Comparison of ENCODE assay signal across 7 mouse cellular contexts in the genomic region with DNA sequence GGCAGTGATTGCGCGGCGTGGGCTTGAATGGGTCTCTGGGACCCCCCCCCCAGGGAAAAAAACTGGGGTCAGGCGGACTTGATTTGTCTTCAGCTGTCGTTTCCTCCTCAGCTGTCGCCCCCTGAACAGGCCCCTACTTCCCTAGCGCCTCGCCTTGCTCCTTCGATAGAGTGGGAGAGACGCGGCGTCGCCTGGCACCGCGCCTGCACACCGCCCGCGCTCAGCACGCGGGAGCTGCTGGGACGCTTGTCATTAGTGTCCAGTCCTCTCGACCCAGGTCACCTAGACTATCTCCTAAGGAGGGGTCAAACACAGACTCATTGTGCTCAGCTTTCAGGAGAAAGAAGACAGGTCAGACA. TPM values are rescaled to one million over a fixed set of nuclear protein-coding genes. Genes with fewer than 3 reads are reported as not detected.
DNase-seq lines count a peak whose midpoint lies in the region; ATAC-seq and TF ChIP-seq lines count a peak whose summit lies in the region.

No protein-coding gene starts in this region.

- TF ChIP-seq POLR2A in MEL (IDR thresholded peaks at IDR 0.05; ENCODE audit: control insufficient read depth in 1 of 2, insufficient read depth in 1 of 2, low read depth in 1 of 2, low read length in 2 of 2, poor library complexity in 1 of 2), result no peak
- TF ChIP-seq POLR2A in testis, adult 2 months (IDR thresholded peaks at IDR 0.05; ENCODE audit: control insufficient read depth, low read depth, low read length), result no peak

- peak; percentile 50 for ATAC-seq in forebrain, embryonic 12.5 days (ENCODE audit: low FRiP score)
- peak; percentile 26; the same call in 1 of the 2 replicates for ATAC-seq in hindbrain, embryonic 13.5 days (ENCODE audit: low FRiP score)
- peak; percentile 49 for ATAC-seq in midbrain, embryonic 13.5 days

- TF ChIP-seq RAD21 in MEL (IDR thresholded peaks at IDR 0.05; ENCODE audit: low read depth, low read length), result no peak

- TF ChIP-seq CTCF in MEL (IDR thresholded peaks at IDR 0.05 in 2 of 3, conservative IDR thresholded peaks at IDR 0.05 in 1 of 3; ENCODE audit: control insufficient read depth in 1 of 3, insufficient read depth in 1 of 3, low read depth in 2 of 3, low read length in 3 of 3, poor library complexity in 1 of 3, severe bottlenecking in 1 of 3), result no peak
- no peak for TF ChIP-seq CTCF in testis, adult 2 months (IDR thresholded peaks at IDR 0.05; ENCODE audit: control insufficient read depth, insufficient read depth, insufficient replicate concordance, low read depth, low read length)

- peak overlapping the region; percentile 85 for H3K4me2 ChIP-seq in forebrain, embryonic 12.5 days
- H3K4me2 ChIP-seq in hindbrain, embryonic 13.5 days, result peak overlapping the region; percentile 92
- peak overlapping the region; percentile 88 for H3K4me2 ChIP-seq in midbrain, embryonic 13.5 days (replicated peaks)

- H3K27ac ChIP-seq in MEL (ENCODE audit: control insufficient read depth, low read depth, low read length), result no peak overlapping the region
- peak overlapping the region; percentile 99 for H3K27ac ChIP-seq in forebrain, embryonic 12.5 days
- H3K27ac ChIP-seq in hindbrain, embryonic 13.5 days, result peak overlapping the region; percentile 99
- H3K27ac ChIP-seq in midbrain, embryonic 13.5 days, result peak overlapping the region; percentile 99
- no peak overlapping the region; the same call in 1 of the 2 replicates for H3K27ac ChIP-seq in testis, adult 2 months (ENCODE audit: control insufficient read depth, insufficient read depth, low read depth, low read length)

- peak overlapping the region; percentile 74 to 84 for H3K4me3 ChIP-seq in MEL (ENCODE audit: control insufficient read depth in 1 of 2, insufficient read depth in 1 of 2, low read depth in 2 of 2, low read length in 2 of 2)
- H3K4me3 ChIP-seq in forebrain, embryonic 12.5 days (replicated peaks), result peak overlapping the region; percentile 78
- peak overlapping the region; percentile 80 for H3K4me3 ChIP-seq in hindbrain, embryonic 13.5 days
- H3K4me3 ChIP-seq in midbrain, embryonic 13.5 days (replicated peaks), result peak overlapping the region; percentile 78
- H3K4me3 ChIP-seq in testis, adult 2 months (ENCODE audit: control insufficient read depth, low read depth, low read length), result peak overlapping the region; percentile 86

- no peak for TF ChIP-seq EP300 in MEL (IDR thresholded peaks at IDR 0.05; ENCODE audit: low read depth in 1 of 2, low read length in 2 of 2)

- H3K79me2 ChIP-seq in MEL (ENCODE audit: control insufficient read depth, insufficient read depth, low read length, poor library complexity), result no peaks in the 10 kb centered on the region

- no peaks in the 10 kb centered on the region for H3K27me3 ChIP-seq in MEL (ENCODE audit: control insufficient read depth in 1 of 2, insufficient read depth in 2 of 2, low read length in 2 of 2)
- H3K27me3 ChIP-seq in forebrain, embryonic 12.5 days, result no peaks in the 10 kb centered on the region
- H3K27me3 ChIP-seq in hindbrain, embryonic 13.5 days, result no peaks in the 10 kb centered on the region
- no peaks in the 10 kb centered on the region for H3K27me3 ChIP-seq in midbrain, embryonic 13.5 days
- H3K27me3 ChIP-seq in testis, adult 2 months (ENCODE audit: control insufficient read depth, insufficient read depth, low read length), result no peaks in the 10 kb centered on the region

- peak overlapping the region; percentile 67; the same call in 1 of the 2 replicates for H3K9ac ChIP-seq in MEL (ENCODE audit: control insufficient read depth, low read depth, low read length, poor library complexity, severe bottlenecking)
- peak overlapping the region; percentile 94 for H3K9ac ChIP-seq in forebrain, embryonic 12.5 days
- H3K9ac ChIP-seq in hindbrain, embryonic 13.5 days, result peak overlapping the region; percentile 99
- H3K9ac ChIP-seq in midbrain, embryonic 13.5 days (replicated peaks), result peak overlapping the region; percentile 97

- intact Hi-C loops in left cerebral cortex, postnatal 4 days (cut with DNase I), result no loop called here

- H3K36me3 ChIP-seq in MEL (ENCODE audit: control insufficient read depth in 1 of 2, insufficient read depth in 2 of 2, low read length in 2 of 2), result peaks cover 0 to 10% of the 10 kb centered on the region in 2 experiments; a peak in 1 of 4 replicates
- H3K36me3 ChIP-seq in forebrain, embryonic 12.5 days (replicated peaks), result peaks cover 7% of the 10 kb centered on the region
- H3K36me3 ChIP-seq in hindbrain, embryonic 13.5 days, result peaks cover 6% of the 10 kb centered on the region
- H3K36me3 ChIP-seq in midbrain, embryonic 13.5 days, result peaks cover 12% of the 10 kb centered on the region
- H3K36me3 ChIP-seq in testis, adult 2 months (ENCODE audit: control insufficient read depth, insufficient read depth, low read length), result no peaks in the 10 kb centered on the region

- 0% methylated on average over 22 of the region's 22 CpGs for WGBS in forebrain, embryonic 12.5 days
- WGBS in hindbrain, embryonic 13.5 days, result 0% methylated on average over 22 of the region's 22 CpGs
- WGBS in midbrain, embryonic 13.5 days, result 2% methylated on average over 22 of the region's 22 CpGs

- H3K9me3 ChIP-seq in MEL (replicated peaks; ENCODE audit: insufficient read depth, low read length), result no peaks in the 10 kb centered on the region
- H3K9me3 ChIP-seq in forebrain, embryonic 12.5 days, result no peaks in the 10 kb centered on the region
- H3K9me3 ChIP-seq in hindbrain, embryonic 13.5 days, result no peaks in the 10 kb centered on the region
- no peaks in the 10 kb centered on the region for H3K9me3 ChIP-seq in midbrain, embryonic 13.5 days

- H3K4me1 ChIP-seq in MEL (ENCODE audit: control insufficient read depth in 1 of 2, insufficient read depth in 2 of 2, low read length in 2 of 2), result peaks cover 0 to 14% of the 10 kb centered on the region in 2 experiments; a peak in 3 of 4 replicates
- H3K4me1 ChIP-seq in forebrain, embryonic 12.5 days, result peaks cover 68% of the 10 kb centered on the region
- peaks cover 79% of the 10 kb centered on the region for H3K4me1 ChIP-seq in hindbrain, embryonic 13.5 days (replicated peaks)
- peaks cover 78% of the 10 kb centered on the region for H3K4me1 ChIP-seq in midbrain, embryonic 13.5 days (replicated peaks)
- H3K4me1 ChIP-seq in testis, adult 2 months (ENCODE audit: control insufficient read depth, insufficient read depth, low read length), result peaks cover 14% of the 10 kb centered on the region

- DNase-seq in MEL (ENCODE audit: low read depth, low spot score), result peak; percentile 53
- DNase-seq in adrenal gland, postnatal 25 days, result peak; percentile 51
- peak; percentile 72 for DNase-seq in left cerebral cortex, postnatal 4 days

TF ChIP-seq in MEL, 35 proteins besides CTCF, POLR2A, EP300 and RAD21:
- TF ChIP-seq HCFC1 (IDR thresholded peaks at IDR 0.05; ENCODE audit: low read depth, low read length) (no peak), MYB (IDR thresholded peaks at IDR 0.05; ENCODE audit: low read depth, low read length) (no peak), MEF2A (IDR thresholded peaks at IDR 0.05; ENCODE audit: extremely low read depth, insufficient replicate concordance, low read depth, low read length, poor library complexity, severe bottlenecking) (no peak), RCOR1 (IDR thresholded peaks at IDR 0.05; ENCODE audit: low read depth, low read length) (no peak), POLR2AphosphoS5 (IDR thresholded peaks at IDR 0.05; ENCODE audit: borderline replicate concordance, low read depth, low read length) (no peak), BHLHE40 (IDR thresholded peaks at IDR 0.05; ENCODE audit: borderline replicate concordance, low read depth, low read length) (no peak), USF2 (IDR thresholded peaks at IDR 0.05; ENCODE audit: borderline replicate concordance in 1 of 2, insufficient read depth in 1 of 2, low read depth in 1 of 2, low read length in 2 of 2) (no peak), JUND (IDR thresholded peaks at IDR 0.05; ENCODE audit: low read depth, low read length) (no peak), ZNF384 (IDR thresholded peaks at IDR 0.05; ENCODE audit: low read depth, low read length) (no peak), UBTF (IDR thresholded peaks at IDR 0.05; ENCODE audit: borderline replicate concordance, insufficient read depth, low read depth, low read length) (no peak), TAL1 (IDR thresholded peaks at IDR 0.05; ENCODE audit: low read length) (no peak), TBP (IDR thresholded peaks at IDR 0.05; ENCODE audit: low read depth, low read length) (no peak)

RNA-seq across cellular contexts. Expression of a gene that starts 0.9 kb away (rescaled TPM):
- 25.7 and 27.2 TPM in 2 replicates for total RNA-seq in MEL (2012; rRNA removed)
- polyA plus RNA-seq in MEL (2012; ENCODE audit: insufficient read depth in 1 of 2, insufficient read length in 2 of 2, low read depth in 1 of 2, low replicate concordance in 2 of 2, missing spikeins in 1 of 2), result 10 to 100 TPM in 1 of 2 experiments, not detected in 1; 50.1 TPM
- total RNA-seq in adrenal gland, postnatal 25 days (2021), result 38.6 and 46.5 TPM in 2 replicates
- 50.7 and 53.6 TPM in 2 replicates for polyA plus RNA-seq in forebrain, embryonic 12.5 days (2016; fragmentation: Nextera tagmentation; extraction: Ambion mirVana)
- polyA plus RNA-seq in hindbrain, embryonic 13.5 days (2015; fragmentation: Nextera tagmentation; extraction: Ambion mirVana), result 36.4 and 40.6 TPM in 2 replicates
- total RNA-seq in left cerebral cortex, postnatal 4 days (2021), result 10 to 100 TPM; 12.1 to 13.8 TPM
- polyA plus RNA-seq in midbrain, embryonic 13.5 days (2015; fragmentation: Nextera tagmentation; extraction: Ambion mirVana), result 31.5 and 33.5 TPM in 2 replicates
- 14.7 and 17.7 TPM in 2 replicates for polyA plus RNA-seq in testis, adult 2 months (2012; rRNA removed)

RNA-seq across cellular contexts. Expression of a gene that starts 6.1 kb away (rescaled TPM):
- 0.42 and 0.73 TPM in 2 replicates for total RNA-seq in MEL (2012; rRNA removed)
- 1 to 10 TPM in 1 of 2 experiments, not detected in 1; 2.4 TPM for polyA plus RNA-seq in MEL (2012; ENCODE audit: insufficient read depth in 1 of 2, insufficient read length in 2 of 2, low read depth in 1 of 2, low replicate concordance in 2 of 2, missing spikeins in 1 of 2)
- 12.5 and 16.7 TPM in 2 replicates for total RNA-seq in adrenal gland, postnatal 25 days (2021)
- polyA plus RNA-seq in forebrain, embryonic 12.5 days (2016; fragmentation: Nextera tagmentation; extraction: Ambion mirVana), result 102 and 104 TPM in 2 replicates
- 145 TPM in 2 replicates for polyA plus RNA-seq in hindbrain, embryonic 13.5 days (2015; fragmentation: Nextera tagmentation; extraction: Ambion mirVana)
- total RNA-seq in left cerebral cortex, postnatal 4 days (2021), result 100 to 1,000 TPM; 269 to 310 TPM
- polyA plus RNA-seq in midbrain, embryonic 13.5 days (2015; fragmentation: Nextera tagmentation; extraction: Ambion mirVana), result 133 and 140 TPM in 2 replicates
- polyA plus RNA-seq in testis, adult 2 months (2012; rRNA removed), result 43.5 and 49.7 TPM in 2 replicates

Comparison
In these comparisons a context has a peak if more than half of its experiments do, and no peak if none do; other contexts are left out.
1. H3K27ac ChIP-seq: peak in forebrain, embryonic 12.5 days (single experiment), hindbrain, embryonic 13.5 days (single experiment) and midbrain, embryonic 13.5 days (single experiment); none in MEL (single experiment) and testis, adult 2 months (single experiment).
2. RNA of a gene that starts 6.1 kb away (polyA plus RNA-seq): 145 TPM in hindbrain, embryonic 13.5 days, 133 to 140 TPM in midbrain, embryonic 13.5 days, 102 to 104 TPM in forebrain, embryonic 12.5 days and 43.5 to 49.7 TPM in testis, adult 2 months; 2.4 TPM in MEL; every median in the first group is over 10 times any median in the second.
3. Peak in every context shown above with its lines, with median percentiles within 50 percentile points of each other: DNase-seq, H3K4me3 ChIP-seq, H3K9ac ChIP-seq, ATAC-seq and H3K4me2 ChIP-seq.